Mouse (Mus musculus) left cerebral cortex, postnatal 14 days (tissue): ENCODE results near the gene Gm19426. TPM values are rescaled to one million over a fixed set of nuclear protein-coding genes. Genes with fewer than 3 reads are reported as not detected.

ENCODE experiments used
- DNase-seq, 2 experiments: peaks; one replicate each; pipeline ENCODE4 v3.0.0; 2021 to 2022; ENCODE audit warnings: low spot score in 2 of 2, mixed read lengths in 1 of 2
- intact Hi-C: fragments of 180-260 bp; cut with DNase I; formaldehyde crosslinking; loops from one replicate; pipeline ENCODE4 v1.15.1; 2025
- long read RNA-seq, 2 experiments: library from polyadenylated mRNA; stranded (forward); transcript quantifications; one replicate each; pipeline ENCODE4 v2.0.0; 2021
- total RNA-seq, 2 experiments: library from RNA; stranded (reverse); gene quantifications; 2 replicates each; pipeline ENCODE4 v1.2.3; 2021

The Gm19426 gene
- 1 to 10 TPM; 1.6 to 2.0 TPM for total RNA-seq
- long read RNA-seq, experiment 1, partial matches to known transcripts = 0 of 3 reads
- long read RNA-seq, experiment 1, other reads (novel, unspliced or antisense) = 0 of 3 reads
- long read RNA-seq, experiment 2, partial matches to known transcripts = 0 of 4 reads
- long read RNA-seq, experiment 2, other reads (novel, unspliced or antisense) = 0 of 4 reads

- intact Hi-C loops = loop anchor here (2.0 kb wide), 1 partner anchor 55 kb away; the partner anchor contains the start of gene Ube2l6
- DNase-seq = peak; percentile 80 to 86
These were observed at the start of gene Gm19426 for GRCm38 (mm10) chr2:84743561-84743960. Gene Gm19426, minus strand, starts transcription at chr2:84743655.

GRCm38 (mm10) chr2:84793154-84793553 is 49.7 kb upstream of the Gm19426 start:
- intact Hi-C loops = no loop called here
- DNase-seq = no peak

- no peak for DNase-seq
- intact Hi-C loops = no loop called here
These were observed 49.1 kb upstream of the Gm19426 start for GRCm38 (mm10) chr2:84792516-84792915.

GRCm38 (mm10) chr2:84790418-84790817 is 47.0 kb upstream of the Gm19426 start:
- intact Hi-C loops = no loop called here
- DNase-seq = no peak

GRCm38 (mm10) chr2:84788316-84788715 is 44.9 kb upstream of the Gm19426 start:
- DNase-seq = no peak
- intact Hi-C loops = no loop called here

- no peak for DNase-seq
- intact Hi-C loops = no loop called here
These were observed 40.5 kb upstream of the Gm19426 start for GRCm38 (mm10) chr2:84783840-84784566.

- no peak for DNase-seq
- intact Hi-C loops = no loop called here
These were observed 39.9 kb upstream of the Gm19426 start for GRCm38 (mm10) chr2:84783315-84783714.

- peak in 1 of 2 experiments; percentile 9 for DNase-seq
- intact Hi-C loops = no loop called here
These were observed 35.8 kb upstream of the Gm19426 start for GRCm38 (mm10) chr2:84779210-84779609.

- intact Hi-C loops = no loop called here
These were observed 34.3 kb upstream of the Gm19426 start for GRCm38 (mm10) chr2:84777706-84778105.

GRCm38 (mm10) chr2:84775665-84776064 is 32.2 kb upstream of the Gm19426 start:
- DNase-seq = no peak
- intact Hi-C loops = no loop called here

More at GRCm38 (mm10) chr2:84777706-84778105, 34.3 kb upstream of the Gm19426 start:
- DNase-seq = no peak

GRCm38 (mm10) chr2:84775241-84775640 is 31.8 kb upstream of the Gm19426 start, which contains the start of gene Serping1:
Gene Serping1, minus strand, starts transcription at chr2:84775444.
- no peak for DNase-seq
- intact Hi-C loops = no loop called here

- intact Hi-C loops = no loop called here
- DNase-seq = peak in 1 of 2 experiments; percentile 7
These were observed 31.3 kb upstream of the Gm19426 start for GRCm38 (mm10) chr2:84774751-84775150.

- intact Hi-C loops = no loop called here
- DNase-seq = no peak
These were observed 29.7 kb upstream of the Gm19426 start for GRCm38 (mm10) chr2:84773195-84773594.

- DNase-seq = no peak
- intact Hi-C loops = no loop called here
These were observed 29.0 kb upstream of the Gm19426 start for GRCm38 (mm10) chr2:84772454-84772853.

- DNase-seq = no peak
- intact Hi-C loops = no loop called here
These were observed 27.0 kb upstream of the Gm19426 start for GRCm38 (mm10) chr2:84770501-84770900.

- no peak for DNase-seq
- intact Hi-C loops = no loop called here
These were observed 19.4 kb upstream of the Gm19426 start for GRCm38 (mm10) chr2:84762818-84763217.

GRCm38 (mm10) chr2:84762295-84762694 is 18.8 kb upstream of the Gm19426 start:
- intact Hi-C loops = no loop called here
- no peak for DNase-seq

- intact Hi-C loops = no loop called here
These were observed 18.4 kb upstream of the Gm19426 start for GRCm38 (mm10) chr2:84761840-84762239.

GRCm38 (mm10) chr2:84761309-84761708 is 17.9 kb upstream of the Gm19426 start:
- DNase-seq = no peak
- intact Hi-C loops = no loop called here

More at GRCm38 (mm10) chr2:84761840-84762239, 18.4 kb upstream of the Gm19426 start:
- no peak for DNase-seq

GRCm38 (mm10) chr2:84760777-84761176 is 17.3 kb upstream of the Gm19426 start:
- intact Hi-C loops = no loop called here
- DNase-seq = no peak
